Mouse (Mus musculus): ENCODE data around the gene Clec11a.
"Not testable (repeated sequence)": the region's sequence is repeated elsewhere in the genome, so short reads cannot be mapped to it uniquely, and the experiment has no call there.

The Clec11a gene

GRCm38 (mm10) chr7:44326614-44327013 lies 19.9 kb upstream of the Clec11a start:
- DNase-seq (ENCODE audit: low spot score in 2 of 2): no peak

- DNase-seq (ENCODE audit: low spot score in 2 of 2): no peak
Observed at GRCm38 (mm10) chr7:44322290-44322689, 15.6 kb upstream of the Clec11a start.

GRCm38 (mm10) chr7:44320886-44321285 lies 14.2 kb upstream of the Clec11a start:
- no peak for DNase-seq (ENCODE audit: low spot score in 2 of 2)

GRCm38 (mm10) chr7:44317913-44318312 lies 11.2 kb upstream of the Clec11a start:
- DNase-seq (ENCODE audit: low spot score in 2 of 2): no peak

GRCm38 (mm10) chr7:44312484-44312883 lies 5.8 kb upstream of the Clec11a start:
- DNase-seq (ENCODE audit: low spot score in 2 of 2): no peak

- peak; percentile 30 to 66 for DNase-seq (ENCODE audit: low spot score in 2 of 2)
Observed at GRCm38 (mm10) chr7:44311713-44312304, 5.1 kb upstream of the Clec11a start.

- DNase-seq (ENCODE audit: low spot score in 2 of 2): peak in 1 of 2 experiments; percentile 68
Observed at GRCm38 (mm10) chr7:44310878-44311712, 4.4 kb upstream of the Clec11a start.

- DNase-seq (ENCODE audit: low spot score in 2 of 2): no peak
Observed at GRCm38 (mm10) chr7:44310285-44310877, 3.7 kb upstream of the Clec11a start.

GRCm38 (mm10) chr7:44309475-44310284 lies 3.0 kb upstream of the Clec11a start, which contains the start of gene Shank1:
Gene Shank1 (plus strand): TSS chr7:44310253.
- DNase-seq (ENCODE audit: low spot score in 2 of 2): no peak

- no peak for DNase-seq (ENCODE audit: low spot score in 2 of 2)
Observed at GRCm38 (mm10) chr7:44307261-44308020, 739 bp upstream of the Clec11a start.

- no peak for DNase-seq (ENCODE audit: low spot score in 2 of 2)
Observed at GRCm38 (mm10) chr7:44305686-44306085, 1.0 kb downstream of the Clec11a start.

- peak; percentile 86 to 93 for DNase-seq (ENCODE audit: low spot score in 2 of 2)
Observed at GRCm38 (mm10) chr7:44304775-44305641, 1.7 kb downstream of the Clec11a start.

GRCm38 (mm10) chr7:44304463-44304774 lies 2.3 kb downstream of the Clec11a start:
- no peak for DNase-seq (ENCODE audit: low spot score in 2 of 2)

GRCm38 (mm10) chr7:44303346-44304340 lies 3.1 kb downstream of the Clec11a start:
- no peak for DNase-seq (ENCODE audit: low spot score in 2 of 2)

- DNase-seq (ENCODE audit: low spot score in 2 of 2): not testable (repeated sequence)
Observed at GRCm38 (mm10) chr7:44297501-44297900, 9.2 kb downstream of the Clec11a start.

GRCm38 (mm10) chr7:44291418-44291817 lies 15.3 kb downstream of the Clec11a start:
- no peak for DNase-seq (ENCODE audit: low spot score in 2 of 2)

GRCm38 (mm10) chr7:44290986-44291385 lies 15.7 kb downstream of the Clec11a start:
- DNase-seq (ENCODE audit: low spot score in 2 of 2): no peak

- DNase-seq (ENCODE audit: low spot score in 2 of 2): no peak
Observed at GRCm38 (mm10) chr7:44287760-44288159, 18.9 kb downstream of the Clec11a start.

- no peak for DNase-seq (ENCODE audit: low spot score in 2 of 2)
Observed at GRCm38 (mm10) chr7:44281586-44281985, 25.1 kb downstream of the Clec11a start.

Measured in spleen, postnatal 4 days (tissue).